Mouse (Mus musculus): Measurements from ENCODE around the gene Ppa2. TPM values are rescaled to one million over a fixed set of nuclear protein-coding genes. Genes with fewer than 3 reads are reported as not detected.

The Ppa2 gene
- 72.3 and 89.2 TPM in 2 replicates for polyA plus RNA-seq (2015; fragmentation: Nextera tagmentation; extraction: Ambion mirVana)

GRCm38 (mm10) chr3:133309954-133310808, at the start of gene Ppa2:
Ppa2 (plus strand) TSS chr3:133310110.

Other genes with a start within 250 kb of the Ppa2 start
- 16.3 and 18.5 TPM in 2 replicates for gene Ints12, start 218.3 kb upstream of the Ppa2 start, polyA plus RNA-seq (2015; fragmentation: Nextera tagmentation; extraction: Ambion mirVana)
- gene Gstcd, start 218.1 kb upstream of the Ppa2 start, polyA plus RNA-seq (2015; fragmentation: Nextera tagmentation; extraction: Ambion mirVana) = 2.0 and 3.6 TPM in 2 replicates
- gene Arhgef38, start 75.2 kb upstream of the Ppa2 start, polyA plus RNA-seq (2015; fragmentation: Nextera tagmentation; extraction: Ambion mirVana) = 0.11 and 0.18 TPM in 2 replicates
- gene Tet2, start 235.0 kb downstream of the Ppa2 start, polyA plus RNA-seq (2015; fragmentation: Nextera tagmentation; extraction: Ambion mirVana) = 12.0 and 17.4 TPM in 2 replicates

All from adrenal gland, postnatal 0 days (tissue).